Mouse (Mus musculus) embryonic fibroblast, embryonic 13.5 days (primary cell): ENCODE data around the gene Atg9a. TPM values are rescaled to one million over a fixed set of nuclear protein-coding genes. Genes with fewer than 3 reads are reported as not detected.

ENCODE experiments used
- H3K27ac ChIP-seq: 2 replicates; pipeline ENCODE4 v1.5.1; 2012; ENCODE audit warnings: low read length, control low read depth, inconsistent platforms; ENCODE audit not compliant: insufficient read depth
- H3K4me1 ChIP-seq: 2 replicates; pipeline ENCODE4 v1.6.1; 2011; ENCODE audit warnings: low read length; ENCODE audit not compliant: control insufficient read depth, insufficient read depth
- H3K4me3 ChIP-seq: 2 replicates; pipeline ENCODE4 v1.5.1; 2011; ENCODE audit warnings: mild to moderate bottlenecking, control low read depth, low read length; ENCODE audit not compliant: insufficient read depth
- CTCF ChIP-seq: IDR thresholded peaks from 2 replicates; pipeline ENCODE4 v1.5.1; 2011; ENCODE audit warnings: mild to moderate bottlenecking, control low read depth, low read length, moderate library complexity, borderline replicate concordance; ENCODE audit not compliant: insufficient read depth
- POLR2A ChIP-seq: IDR thresholded peaks from 2 replicates; pipeline ENCODE4 v1.6.1; 2011; ENCODE audit warnings: low read depth, mild to moderate bottlenecking, control low read depth, low read length, moderate library complexity
- polyA plus RNA-seq: library from polyadenylated mRNA; stranded (reverse); fragments of >200 nt; gene quantifications from 2 replicates; pipeline ENCODE4 v1.2.4, GENCODE M21; 2011; ENCODE audit warnings: low read depth; ENCODE audit not compliant: missing spikeins, insufficient read length

Gene Atg9a
- polyA plus RNA-seq, 1 experiment = 31.1 TPM

DNA sequence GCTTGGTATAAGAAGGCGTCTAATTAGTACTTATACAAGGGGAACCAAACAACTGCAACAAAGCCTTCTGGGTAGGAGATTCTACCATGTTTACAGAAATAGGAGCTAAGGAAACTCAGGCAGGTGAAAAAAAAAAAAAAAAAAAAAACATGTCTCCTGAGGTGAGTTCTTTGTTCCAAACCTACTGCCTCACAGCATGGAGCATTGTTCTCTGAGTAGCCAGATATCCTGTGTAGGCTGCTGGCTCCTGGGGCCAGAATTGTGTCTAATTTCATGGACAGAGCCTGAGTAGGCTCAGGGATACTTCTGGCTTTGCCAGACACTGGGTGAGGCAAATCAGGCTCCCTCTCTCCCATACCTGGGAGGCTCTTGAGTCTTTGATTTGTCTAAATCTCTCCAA, 35.7 kb upstream of the Atg9a start:
- no peak for TF ChIP-seq POLR2A
- no peak for TF ChIP-seq CTCF
- no peak overlapping the region for H3K4me3 ChIP-seq
- no peak overlapping the region for H3K27ac ChIP-seq
- no peaks in the 10 kb centered on the region; the same call in 1 of the 2 replicates for H3K4me1 ChIP-seq

DNA sequence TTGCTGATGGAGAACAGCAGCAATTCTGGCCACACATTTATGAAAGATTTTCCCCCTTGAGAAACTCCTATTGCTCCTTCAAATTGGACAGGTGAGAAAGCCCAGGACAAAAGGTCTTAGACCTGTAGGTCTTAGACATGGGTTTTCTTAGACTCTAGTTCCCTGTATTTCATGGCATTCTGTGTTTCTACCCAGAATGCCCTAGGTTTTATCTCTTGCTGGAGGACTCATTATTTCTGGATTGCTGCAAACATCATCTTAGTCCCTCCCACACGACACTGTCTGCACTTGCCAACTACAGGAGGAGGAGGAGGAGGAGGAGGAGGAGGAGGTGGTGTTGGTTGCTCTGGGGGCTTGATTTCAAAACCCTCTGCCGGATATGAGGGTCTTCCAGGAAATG, 34.1 kb upstream of the Atg9a start:
- peaks cover 4% of the 10 kb centered on the region; the same call in 1 of the 2 replicates for H3K4me1 ChIP-seq
- H3K27ac ChIP-seq = no peak overlapping the region
- TF ChIP-seq POLR2A (no peak), CTCF (no peak)
- no peak overlapping the region for H3K4me3 ChIP-seq

DNA sequence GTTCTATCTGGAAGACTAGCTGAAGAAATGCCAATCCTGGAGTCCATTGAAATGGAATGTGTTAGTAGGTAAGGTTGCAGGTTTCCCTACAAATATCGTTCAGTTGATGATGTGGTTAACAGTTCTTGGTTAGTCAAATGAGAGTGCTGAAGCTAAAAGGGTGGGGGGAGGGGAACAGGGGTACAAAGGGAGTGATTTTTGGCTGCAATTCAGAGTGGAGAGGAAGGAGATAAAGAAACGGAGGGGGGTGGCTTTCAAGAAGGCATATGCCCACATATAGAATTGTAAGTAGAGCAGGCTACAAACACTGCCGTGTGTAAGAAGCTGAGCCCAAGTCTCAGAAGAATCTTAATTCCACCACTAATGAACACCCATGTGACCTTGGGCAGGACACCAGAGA, 33.5 kb upstream of the Atg9a start:
- TF ChIP-seq POLR2A = no peak
- TF ChIP-seq CTCF = no peak
- Histone ChIP-seq H3K4me1 (peaks cover 4% of the 10 kb centered on the region; the same call in 1 of the 2 replicates), H3K4me3 (no peak overlapping the region), H3K27ac (no peak overlapping the region)

DNA sequence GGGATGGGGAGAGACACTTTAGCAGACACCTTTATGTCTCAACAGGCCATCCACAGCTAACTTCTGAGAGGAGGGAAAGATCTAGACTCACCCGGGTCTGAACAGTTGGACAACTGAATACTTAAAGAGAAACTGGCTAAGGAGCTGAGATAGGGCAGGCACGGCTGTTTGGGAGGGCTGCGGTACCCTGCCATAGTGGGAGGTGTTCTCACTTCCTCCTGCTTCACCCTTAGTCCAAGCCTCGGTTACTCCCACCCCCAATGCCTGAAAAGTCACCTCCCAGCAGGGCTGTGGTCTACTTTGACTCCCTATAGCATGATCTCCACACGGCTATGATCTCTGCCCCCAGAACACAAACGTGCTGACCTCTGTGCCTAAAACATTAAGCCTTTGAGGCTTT, 31.5 kb upstream of the Atg9a start:
- TF ChIP-seq CTCF = no peak
- no peak for TF ChIP-seq POLR2A
- peaks cover 4% of the 10 kb centered on the region; the same call in 1 of the 2 replicates for H3K4me1 ChIP-seq
- no peak overlapping the region for H3K27ac ChIP-seq
- H3K4me3 ChIP-seq = no peak overlapping the region

DNA sequence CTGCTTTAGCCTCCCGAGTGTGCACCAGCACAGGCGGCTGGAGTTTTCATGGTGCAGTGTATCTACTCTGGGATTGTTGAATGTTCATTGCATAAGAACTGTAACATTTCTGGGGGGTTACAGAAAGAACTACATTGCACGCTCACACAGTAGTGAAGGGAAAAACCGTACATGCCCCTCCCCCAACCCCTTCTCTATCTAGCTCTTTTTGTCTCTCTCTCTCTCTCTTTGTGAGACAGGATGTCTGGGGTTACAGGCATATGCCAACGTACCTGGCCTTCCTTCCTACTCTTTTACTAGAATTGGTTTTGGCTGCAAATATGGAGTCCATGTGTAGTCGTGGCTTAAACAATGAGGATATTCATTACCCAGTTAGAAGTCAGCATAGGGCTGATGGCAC, 30.9 kb upstream of the Atg9a start:
- peaks cover 4% of the 10 kb centered on the region; the same call in 1 of the 2 replicates for H3K4me1 ChIP-seq
- H3K27ac ChIP-seq = no peak overlapping the region
- no peak for TF ChIP-seq POLR2A
- TF ChIP-seq CTCF = no peak
- H3K4me3 ChIP-seq = no peak overlapping the region

DNA sequence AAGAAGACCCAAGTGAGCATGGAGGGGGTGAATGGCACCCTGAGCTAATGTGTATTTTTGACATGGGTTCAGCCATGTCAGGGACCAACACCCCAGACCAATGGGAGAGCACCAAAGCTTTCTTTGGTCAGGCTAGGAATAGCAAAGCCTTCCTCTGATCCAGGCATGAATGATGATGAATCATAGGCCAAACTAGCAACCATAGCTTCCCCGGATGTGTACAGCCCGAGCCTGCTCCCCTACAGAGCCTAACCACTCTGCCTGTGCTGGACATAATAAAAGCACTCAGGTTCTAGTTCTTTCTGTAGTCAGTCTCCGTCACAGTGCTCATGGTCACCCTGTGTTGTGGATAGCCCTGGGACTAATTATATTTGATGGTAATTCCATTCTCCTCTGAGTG, 29.5 kb upstream of the Atg9a start:
- no peak for TF ChIP-seq CTCF
- no peak for TF ChIP-seq POLR2A
- Histone ChIP-seq H3K4me3 (no peak overlapping the region), H3K27ac (no peak overlapping the region), H3K4me1 (peaks cover 4% of the 10 kb centered on the region; the same call in 1 of the 2 replicates)

DNA sequence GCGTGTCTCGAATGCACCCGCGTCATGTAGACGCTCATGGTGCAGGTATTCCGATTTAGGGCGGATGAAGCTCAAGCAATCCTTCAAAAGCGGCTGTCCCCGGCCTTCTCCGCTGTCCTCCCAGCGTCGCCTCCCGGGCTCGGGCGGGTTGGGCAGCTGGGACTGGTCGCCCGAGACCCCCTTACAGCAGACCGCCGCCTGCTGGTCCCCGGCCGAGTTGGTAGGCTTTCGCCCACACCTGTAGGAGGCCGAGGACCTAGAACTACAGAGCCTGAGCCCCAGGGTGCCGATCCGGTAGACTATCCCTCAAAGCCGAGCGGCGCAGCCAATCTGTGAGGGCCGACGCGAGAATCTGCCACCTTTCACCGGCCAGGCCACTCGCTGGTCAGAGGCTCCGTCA, 27.5 kb upstream of the Atg9a start, which contains the start of gene Tuba4a:
TSS of gene Tuba4a (minus strand) at position 335 of the 400 bp plus-strand sequence.
- TF ChIP-seq POLR2A = no peak
- TF ChIP-seq CTCF = no peak
- Histone ChIP-seq H3K27ac (no peak within 1 kb of the TSS), H3K4me3 (peak within 1 kb of the TSS; percentile 57), H3K4me1 (peaks cover 4% of the 10 kb centered on the region; the same call in 1 of the 2 replicates)

DNA sequence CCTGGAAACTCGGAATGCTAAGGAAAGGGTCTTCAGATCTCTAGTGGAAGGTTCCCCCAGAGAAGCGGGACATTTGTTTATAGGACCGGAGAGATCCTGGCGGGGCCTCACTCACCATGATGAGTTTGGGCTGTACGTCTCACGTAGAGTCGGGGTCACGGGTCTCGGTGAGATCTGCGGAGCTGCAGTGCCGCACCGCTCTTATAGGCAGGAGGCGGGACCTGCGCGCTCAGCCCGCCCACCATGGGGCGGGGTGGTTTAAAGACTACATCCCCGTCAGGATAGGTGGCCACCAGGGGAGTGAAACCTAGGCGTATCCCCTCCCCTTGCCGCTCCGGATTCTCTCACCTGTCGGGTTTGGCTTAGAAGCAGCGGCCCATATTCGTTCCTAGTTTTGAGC, 27.1 kb upstream of the Atg9a start:
- Histone ChIP-seq H3K4me1 (peaks cover 4% of the 10 kb centered on the region; the same call in 1 of the 2 replicates), H3K4me3 (peak overlapping the region; percentile 57), H3K27ac (no peak overlapping the region)
- TF ChIP-seq POLR2A = peak; percentile 99
- TF ChIP-seq CTCF = no peak

DNA sequence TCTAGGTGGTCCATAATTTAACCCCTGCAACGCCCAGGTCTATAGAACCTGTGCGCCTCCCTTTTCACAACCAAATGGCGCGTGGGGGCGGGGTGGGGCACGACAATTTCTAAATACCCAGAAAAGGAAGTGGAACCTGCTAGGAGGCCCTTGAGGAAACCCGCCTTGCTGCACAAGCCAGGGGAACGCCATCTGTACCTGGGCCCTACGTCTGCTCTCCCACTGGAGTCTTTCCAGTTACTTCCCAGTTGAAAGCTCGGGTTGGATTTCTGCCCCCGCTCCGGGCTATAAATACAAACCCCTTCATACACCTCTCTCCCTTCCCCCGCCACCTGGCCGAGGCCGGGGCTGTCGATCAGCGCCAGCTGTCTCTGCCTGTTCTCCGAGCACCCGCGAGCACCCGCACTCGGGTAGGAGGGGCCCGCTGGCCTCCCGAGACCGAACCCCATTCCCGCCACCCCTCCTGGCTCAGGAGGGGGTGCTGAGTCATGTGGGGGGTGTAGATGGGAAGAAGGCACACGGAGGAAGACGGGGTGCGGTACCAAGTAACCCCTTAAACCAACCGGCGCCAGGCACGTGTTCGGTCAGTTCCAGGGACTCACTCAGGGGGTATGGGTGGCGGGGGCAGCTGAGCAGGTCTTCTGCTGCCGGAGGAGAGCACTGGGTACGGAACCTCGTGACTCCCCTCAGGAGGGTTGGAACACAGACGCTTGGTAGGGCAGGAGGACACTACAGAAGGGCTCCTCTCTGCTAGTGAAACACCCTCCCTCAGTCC, 26.4 kb upstream of the Atg9a start:
- TF ChIP-seq POLR2A = no peak
- Histone ChIP-seq H3K4me3 (peak overlapping the region; percentile 57), H3K27ac (no peak overlapping the region), H3K4me1 (peaks cover 4% of the 10 kb centered on the region; the same call in 1 of the 2 replicates)

DNA sequence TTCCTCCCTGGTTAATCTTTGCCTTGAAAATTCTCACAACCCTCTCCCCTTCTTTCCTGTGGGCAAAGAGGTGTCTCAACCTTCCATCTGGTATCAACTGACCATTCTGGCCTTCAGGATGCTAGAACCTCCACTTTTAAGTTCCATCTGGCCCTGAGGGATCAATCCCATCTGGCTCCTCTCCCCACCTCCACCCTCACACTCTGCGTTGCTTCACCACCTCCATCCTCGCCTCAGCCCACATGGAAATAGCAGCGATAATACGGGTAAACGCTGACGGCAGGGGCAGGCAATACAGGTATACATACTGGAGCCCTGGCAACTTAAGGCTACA, 25.9 kb upstream of the Atg9a start:
- Histone ChIP-seq H3K27ac (no peak overlapping the region), H3K4me3 (peak overlapping the region; percentile 57), H3K4me1 (peaks cover 4% of the 10 kb centered on the region; the same call in 1 of the 2 replicates)
- no peak for TF ChIP-seq POLR2A
- TF ChIP-seq CTCF = no peak
